25 mouse cellular contexts compared by ENCODE assay signal in genomic region chr5:119273203-119273602, GRCm38 (mm10).
DNase-seq lines count a peak whose midpoint lies in the region; ATAC-seq and TF ChIP-seq lines count a peak whose summit lies in the region.
"Had no signal": no experiment of that assay in that cellular context is flagged by ENCODE, and none has a peak within 500 bp of the region (broad histone marks: within the 10 kb centered on the region; RNA-seq: fewer than 3 reads in every experiment).

No protein-coding gene starts in this region.

- H3K4me2 ChIP-seq in liver, postnatal 0 days (ENCODE audit: low read depth, low read length) = no peak overlapping the region
- no peak overlapping the region for H3K4me2 ChIP-seq in midbrain, embryonic 11.5 days
- H3K4me2 ChIP-seq in hindbrain, embryonic 12.5 days (replicated peaks) = no peak overlapping the region
- H3K4me2 ChIP-seq: embryonic facial prominence, embryonic 13.5 days; forebrain, embryonic 13.5 days; heart, embryonic 11.5 days; hindbrain, embryonic 14.5 days had no signal

- TF ChIP-seq EP300 in liver, postnatal 0 days (IDR thresholded peaks at IDR 0.05; ENCODE audit: low read depth) = no peak

- TF ChIP-seq POLR2A in liver, adult 2 months (IDR thresholded peaks at IDR 0.05; ENCODE audit: extremely low read depth, insufficient read depth, low read length) = no peak
- no peak for TF ChIP-seq POLR2A in small intestine, adult 2 months (IDR thresholded peaks at IDR 0.05; ENCODE audit: low read depth, low read length)

- ATAC-seq in liver, postnatal 0 days = no peak
- no peak for ATAC-seq in midbrain, embryonic 11.5 days (ENCODE audit: low FRiP score)
- ATAC-seq in hindbrain, embryonic 12.5 days (ENCODE audit: low FRiP score) = no peak
- ATAC-seq: forebrain, embryonic 13.5 days; forebrain, embryonic 16.5 days; hindbrain, postnatal 0 days; inflammation-experienced regulatory T-cells, adult 6 months had no signal

- no peak for TF ChIP-seq CTCF in liver, adult 2 months (IDR thresholded peaks at IDR 0.05; ENCODE audit: low read depth, low read length)
- no peak for TF ChIP-seq CTCF in liver, postnatal 0 days (IDR thresholded peaks at IDR 0.05; ENCODE audit: low read depth)
- no peak for TF ChIP-seq CTCF in small intestine, adult 2 months (IDR thresholded peaks at IDR 0.05; ENCODE audit: extremely low read depth, insufficient read length, insufficient replicate concordance, low read depth, low read length)

- H3K27ac ChIP-seq in liver, adult 2 months (replicated peaks; ENCODE audit: insufficient read depth, low read depth, low read length) = no peak overlapping the region
- H3K27ac ChIP-seq in liver, postnatal 0 days (ENCODE audit: low read depth) = no peak overlapping the region
- no peak overlapping the region for H3K27ac ChIP-seq in midbrain, embryonic 11.5 days (ENCODE audit: low read depth, low read length)
- no peak overlapping the region for H3K27ac ChIP-seq in midbrain, embryonic 10.5 days (replicated peaks)
- H3K27ac ChIP-seq in small intestine, adult 2 months (ENCODE audit: insufficient read depth, low read depth, low read length) = no peak overlapping the region
- no peak overlapping the region for H3K27ac ChIP-seq in hindbrain, embryonic 12.5 days
- H3K27ac ChIP-seq: embryonic facial prominence, embryonic 13.5 days; forebrain, embryonic 10.5 days; forebrain, embryonic 13.5 days; hindbrain, embryonic 14.5 days; hindbrain, postnatal 0 days had no signal

- no peak overlapping the region for H3K9ac ChIP-seq in liver, adult 2 months (ENCODE audit: low read depth, low read length)
- no peak overlapping the region for H3K9ac ChIP-seq in liver, postnatal 0 days (replicated peaks)
- H3K9ac ChIP-seq in midbrain, embryonic 11.5 days (ENCODE audit: low read length) = no peak overlapping the region
- no peak overlapping the region for H3K9ac ChIP-seq in hindbrain, embryonic 12.5 days
- H3K9ac ChIP-seq: embryonic facial prominence, embryonic 13.5 days; forebrain, embryonic 13.5 days; hindbrain, embryonic 14.5 days had no signal

- DNase-seq in liver, adult 2 months (ENCODE audit: extremely low read depth, low read depth, low spot score) = peak; percentile 68
- DNase-seq in liver, postnatal 0 days = no peak
- peak; percentile 8 for DNase-seq in midbrain, embryonic 11.5 days (ENCODE audit: low spot score, missing footprints)
- DNase-seq in midbrain, embryonic 10.5 days (ENCODE audit: low spot score) = no peak
- DNase-seq: adrenal gland, adult 2 months; adrenal gland, postnatal 14 days; cerebellum, adult 11 months; cerebellum, adult 2 months; cerebellum, adult 9-11 months; cerebellum, postnatal 25 days; gastrocnemius, postnatal 10 days; heart, adult 11 months had no signal

- no peaks in the 10 kb centered on the region for H3K79me2 ChIP-seq in liver, adult 2 months (ENCODE audit: control insufficient read depth, insufficient read depth, low read length)

- H3K9me3 ChIP-seq in liver, postnatal 0 days (ENCODE audit: low read length) = no peaks in the 10 kb centered on the region
- no peaks in the 10 kb centered on the region for H3K9me3 ChIP-seq in midbrain, embryonic 11.5 days (ENCODE audit: control insufficient read depth, low read length)
- no peaks in the 10 kb centered on the region for H3K9me3 ChIP-seq in midbrain, embryonic 10.5 days (replicated peaks)
- no peaks in the 10 kb centered on the region for H3K9me3 ChIP-seq in hindbrain, embryonic 12.5 days (replicated peaks)
- H3K9me3 ChIP-seq: embryonic facial prominence, embryonic 13.5 days; forebrain, embryonic 10.5 days; forebrain, embryonic 13.5 days had no signal

- 42% methylated on average over 7 of the region's 7 CpGs for WGBS in liver, adult 2 months
- 67% methylated on average over 7 of the region's 7 CpGs for WGBS in liver, postnatal 0 days (ENCODE audit: insufficient replicate concordance)
- WGBS in midbrain, embryonic 11.5 days = 87% methylated on average over 7 of the region's 7 CpGs
- WGBS in midbrain, embryonic 10.5 days = 89% methylated on average over 7 of the region's 7 CpGs
- 25% methylated on average over 7 of the region's 7 CpGs for WGBS in small intestine, adult 2 months
- WGBS in hindbrain, embryonic 12.5 days = 82% methylated on average over 7 of the region's 7 CpGs

- no peaks in the 10 kb centered on the region for H3K36me3 ChIP-seq in liver, adult 2 months (ENCODE audit: control insufficient read depth, insufficient read depth, low read length)
- no peaks in the 10 kb centered on the region for H3K36me3 ChIP-seq in liver, postnatal 0 days (replicated peaks; ENCODE audit: insufficient read depth, low read length)
- no peaks in the 10 kb centered on the region for H3K36me3 ChIP-seq in midbrain, embryonic 11.5 days (ENCODE audit: control insufficient read depth, insufficient read depth, low read length)
- no peaks in the 10 kb centered on the region for H3K36me3 ChIP-seq in midbrain, embryonic 10.5 days
- H3K36me3 ChIP-seq in small intestine, adult 2 months (ENCODE audit: control insufficient read depth, insufficient read depth, low read length) = no peaks in the 10 kb centered on the region
- H3K36me3 ChIP-seq in hindbrain, embryonic 12.5 days = no peaks in the 10 kb centered on the region
- H3K36me3 ChIP-seq: embryonic facial prominence, embryonic 13.5 days; forebrain, embryonic 10.5 days; G1E had no signal

- no peaks in the 10 kb centered on the region for H3K27me3 ChIP-seq in liver, adult 2 months (ENCODE audit: control insufficient read depth, insufficient read depth, low read length)
- no peaks in the 10 kb centered on the region for H3K27me3 ChIP-seq in liver, postnatal 0 days (ENCODE audit: insufficient read depth, low read length)
- H3K27me3 ChIP-seq in midbrain, embryonic 11.5 days (ENCODE audit: control insufficient read depth, insufficient read depth, low read length) = no peaks in the 10 kb centered on the region
- no peaks in the 10 kb centered on the region; the same call in 1 of the 2 replicates for H3K27me3 ChIP-seq in midbrain, embryonic 10.5 days (ENCODE audit: low read depth, poor library complexity, severe bottlenecking)
- H3K27me3 ChIP-seq in small intestine, adult 2 months (ENCODE audit: control insufficient read depth, insufficient read depth, low read length) = no peaks in the 10 kb centered on the region
- H3K27me3 ChIP-seq in hindbrain, embryonic 12.5 days = no peaks in the 10 kb centered on the region
- H3K27me3 ChIP-seq: CH12.LX; embryonic facial prominence, embryonic 13.5 days; forebrain, embryonic 13.5 days had no signal

- no peak overlapping the region for H3K4me3 ChIP-seq in liver, adult 2 months (ENCODE audit: insufficient read depth, low read depth, low read length)
- H3K4me3 ChIP-seq in liver, postnatal 0 days (ENCODE audit: low read depth, low read length) = no peak overlapping the region
- H3K4me3 ChIP-seq in midbrain, embryonic 11.5 days (ENCODE audit: low read depth, low read length) = no peak overlapping the region
- no peak overlapping the region for H3K4me3 ChIP-seq in midbrain, embryonic 10.5 days
- H3K4me3 ChIP-seq in small intestine, adult 2 months (ENCODE audit: low read depth, low read length) = peak overlapping the region; percentile 18; the same call in 1 of the 2 replicates
- no peak overlapping the region for H3K4me3 ChIP-seq in hindbrain, embryonic 12.5 days
- H3K4me3 ChIP-seq: embryonic facial prominence, embryonic 13.5 days; erythroblast, embryonic 14.5 days; forebrain, embryonic 10.5 days; forebrain, embryonic 13.5 days had no signal

- no peaks in the 10 kb centered on the region for H3K4me1 ChIP-seq in liver, adult 2 months (ENCODE audit: control insufficient read depth, insufficient read depth, low read length)
- no peaks in the 10 kb centered on the region for H3K4me1 ChIP-seq in liver, postnatal 0 days (ENCODE audit: insufficient read depth)
- no peaks in the 10 kb centered on the region for H3K4me1 ChIP-seq in midbrain, embryonic 11.5 days (ENCODE audit: control insufficient read depth, insufficient read depth, low read length)
- H3K4me1 ChIP-seq in midbrain, embryonic 10.5 days = no peaks in the 10 kb centered on the region
- H3K4me1 ChIP-seq in small intestine, adult 2 months (ENCODE audit: control insufficient read depth, insufficient read depth, insufficient read length, low read length) = no peaks in the 10 kb centered on the region
- H3K4me1 ChIP-seq in hindbrain, embryonic 12.5 days = no peaks in the 10 kb centered on the region
- H3K4me1 ChIP-seq: forebrain, embryonic 10.5 days had no signal

Comparison
In these comparisons a context has a peak if more than half of its experiments do, and no peak if none do; other contexts are left out.
1. DNase-seq: peak in liver, adult 2 months (single experiment) and midbrain, embryonic 11.5 days (single experiment); none in liver, postnatal 0 days (single experiment) and midbrain, embryonic 10.5 days (single experiment).